Mouse (Mus musculus): ENCODE results near the gene Rreb1.

The Rreb1 gene

DNA sequence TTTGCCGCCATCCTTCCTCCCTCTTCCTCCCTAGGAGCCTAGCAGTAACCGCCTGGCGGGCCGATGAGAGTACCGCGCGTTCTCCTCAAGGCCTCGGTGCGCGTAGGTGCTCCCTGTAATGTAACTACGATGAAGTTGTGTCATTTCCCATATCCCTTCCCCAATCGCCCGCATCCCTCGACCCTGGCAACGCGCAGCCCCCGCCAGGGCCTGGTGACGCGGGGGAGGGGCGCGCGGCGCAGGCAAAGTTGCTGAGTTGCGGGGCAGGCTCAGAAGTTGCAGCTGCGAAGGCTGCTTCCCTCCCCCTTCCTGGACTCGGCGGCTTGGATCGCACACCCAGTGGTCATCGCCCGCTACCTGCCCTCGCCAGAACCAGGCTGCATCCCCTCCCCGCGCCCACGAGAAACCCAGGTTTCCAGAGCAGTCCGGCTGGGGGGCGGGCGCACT is at the start of gene Rreb1:
Gene Rreb1 (plus strand): TSS at position 254 of the 447 bp plus-strand sequence.
- DNase-seq: no peak

DNA sequence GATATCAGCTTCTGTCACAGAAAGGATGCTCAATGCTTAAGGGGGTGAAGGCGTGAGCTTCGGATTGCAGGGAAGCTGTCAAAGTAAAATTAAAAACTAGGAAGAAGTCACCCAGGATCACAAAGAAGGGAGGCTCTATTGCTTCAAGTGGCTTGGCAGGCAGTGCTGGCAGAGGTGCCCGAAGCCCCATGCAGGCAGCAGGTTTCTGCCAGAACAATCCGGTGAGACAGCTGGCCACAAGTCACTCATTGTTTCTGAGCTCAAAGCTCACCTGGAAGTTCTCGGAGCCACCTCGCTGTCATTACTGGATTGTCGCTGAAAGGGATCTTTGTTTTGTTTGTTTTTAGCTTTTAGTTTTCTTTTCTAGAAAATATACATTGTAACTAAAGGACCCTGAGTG is 49.6 kb upstream of the Rreb1 start:
- DNase-seq: peak; percentile 10

DNA sequence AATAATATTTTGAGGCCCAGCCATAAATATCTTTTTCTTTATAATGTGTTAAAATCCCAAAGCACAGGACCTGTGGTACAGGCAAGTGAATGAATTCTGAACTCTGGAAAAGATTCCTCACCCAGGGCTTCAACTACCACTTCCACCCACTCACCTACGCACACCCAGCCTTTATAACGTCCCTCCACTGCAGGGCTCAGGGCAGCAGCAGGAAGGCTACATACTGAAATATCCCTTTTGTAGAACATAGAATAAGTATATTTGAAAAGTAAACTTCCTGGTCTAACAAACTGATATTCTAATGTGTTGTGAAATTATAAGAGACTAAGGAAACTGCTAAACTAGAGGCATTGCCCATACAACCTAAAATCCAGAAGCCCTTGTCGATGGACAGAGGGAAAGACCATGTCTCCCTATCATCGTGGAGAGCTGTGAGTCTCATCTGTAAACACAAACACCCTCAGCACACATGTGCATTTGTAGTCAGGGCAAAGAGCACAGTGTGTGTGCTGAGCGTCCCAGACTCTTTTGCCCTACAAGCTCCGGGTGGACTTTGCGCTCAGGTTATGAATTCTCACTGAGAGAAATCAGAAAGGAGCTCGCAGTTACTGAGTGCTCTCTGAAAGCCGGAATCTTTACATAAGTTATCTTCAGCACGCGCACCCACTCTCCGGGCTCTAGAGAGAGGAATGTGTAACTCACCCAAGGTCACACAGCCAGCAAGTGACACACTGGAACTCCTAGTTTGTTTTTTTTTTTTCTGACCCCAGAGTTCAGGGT is 46.1 kb upstream of the Rreb1 start:
- no peak for DNase-seq

DNA sequence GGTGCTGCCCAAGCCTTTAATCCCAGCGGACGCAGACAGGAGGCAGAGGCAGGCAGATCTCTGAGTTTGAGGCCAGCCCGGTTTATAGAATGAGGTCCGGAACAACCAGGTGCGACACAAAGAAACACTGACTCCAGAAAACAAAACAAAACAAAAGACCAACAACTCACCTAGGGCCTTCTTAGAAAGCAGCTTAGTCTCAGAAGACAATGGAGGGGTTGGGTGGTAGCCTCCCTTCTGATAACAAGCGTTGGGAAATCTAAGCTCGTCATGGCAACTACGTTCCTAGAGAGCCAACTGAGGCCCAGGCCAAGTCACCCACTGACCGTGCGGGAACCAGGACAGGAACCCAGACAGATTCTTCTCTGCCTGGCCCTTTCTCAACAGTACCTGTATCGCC is 43.7 kb upstream of the Rreb1 start:
- DNase-seq: no peak

DNA sequence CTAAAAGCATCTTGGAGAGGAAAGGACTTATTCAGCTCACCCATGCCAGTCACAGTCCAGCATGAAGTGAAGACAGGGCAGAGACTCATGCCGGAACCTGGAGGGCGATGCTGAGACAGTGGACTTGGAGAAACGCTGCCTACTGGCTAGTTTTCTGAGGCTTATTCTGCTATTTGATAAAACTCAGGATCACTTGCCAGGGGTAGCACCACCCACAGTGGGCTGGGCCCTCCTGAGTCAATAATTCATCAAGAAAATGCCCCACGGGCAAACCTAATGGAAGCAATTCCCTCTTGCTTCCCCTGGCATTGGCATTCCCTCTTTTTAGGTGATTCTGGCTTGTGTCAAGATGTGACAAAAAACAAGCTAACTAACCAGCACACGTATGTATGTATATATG is 38.1 kb upstream of the Rreb1 start:
- no peak for DNase-seq

DNA sequence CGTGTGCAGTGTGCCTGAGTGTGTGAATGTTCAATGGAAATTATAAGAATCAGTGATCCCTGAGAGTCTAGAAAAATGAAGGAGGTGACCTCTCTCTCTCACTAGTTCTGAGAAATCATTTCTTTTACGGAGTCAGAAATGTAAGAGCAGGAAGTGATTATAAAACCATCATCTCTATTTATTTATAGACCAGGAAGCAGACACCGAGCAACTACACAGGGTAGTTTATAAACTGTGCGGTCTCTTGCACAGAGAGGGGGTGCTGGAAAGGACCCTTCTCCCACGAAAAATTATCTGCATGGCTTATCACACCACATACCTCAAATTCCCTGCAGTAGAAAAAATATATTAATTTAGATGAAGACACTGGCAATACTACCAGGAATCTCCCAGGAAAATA is 37.4 kb upstream of the Rreb1 start:
- DNase-seq: no peak

DNA sequence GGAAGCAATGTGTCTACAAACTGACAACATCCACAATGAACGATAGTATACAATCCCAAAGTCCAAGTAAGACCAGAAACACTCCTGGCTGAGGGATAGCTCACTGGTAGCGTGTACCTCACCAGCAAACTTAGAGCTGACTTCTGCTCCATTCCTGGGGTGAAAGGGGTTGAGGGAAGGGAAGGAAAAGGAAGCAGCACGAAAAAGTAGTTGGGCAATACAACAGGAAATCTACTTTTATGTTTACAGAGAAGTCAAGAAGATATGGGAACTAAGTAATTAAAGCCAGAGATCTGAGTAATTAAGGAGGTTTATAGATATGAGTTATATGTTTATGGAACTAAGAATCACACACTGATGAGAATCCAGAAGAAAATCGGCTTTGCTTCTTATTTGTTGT is 36.0 kb upstream of the Rreb1 start:
- DNase-seq: no peak

DNA sequence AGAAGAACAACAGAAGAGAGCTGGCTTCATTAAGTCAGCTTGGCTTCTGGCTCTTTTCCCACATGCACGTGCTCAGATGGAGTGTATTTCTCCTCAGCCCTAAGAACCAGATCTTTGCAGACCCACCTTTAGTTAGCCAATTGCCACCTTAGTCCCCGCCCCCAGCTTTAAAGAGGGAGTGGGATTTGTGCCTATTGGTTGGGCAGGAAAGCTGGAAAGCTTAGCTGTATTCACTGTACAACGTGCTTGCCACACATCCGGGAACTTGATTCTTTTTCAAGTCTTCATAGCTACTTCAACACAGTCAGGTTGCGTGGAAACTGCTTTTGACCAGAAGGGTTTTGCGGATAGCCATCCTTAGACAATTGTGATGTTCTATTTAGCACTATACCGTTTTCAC is 30.7 kb upstream of the Rreb1 start:
- DNase-seq: no peak

DNA sequence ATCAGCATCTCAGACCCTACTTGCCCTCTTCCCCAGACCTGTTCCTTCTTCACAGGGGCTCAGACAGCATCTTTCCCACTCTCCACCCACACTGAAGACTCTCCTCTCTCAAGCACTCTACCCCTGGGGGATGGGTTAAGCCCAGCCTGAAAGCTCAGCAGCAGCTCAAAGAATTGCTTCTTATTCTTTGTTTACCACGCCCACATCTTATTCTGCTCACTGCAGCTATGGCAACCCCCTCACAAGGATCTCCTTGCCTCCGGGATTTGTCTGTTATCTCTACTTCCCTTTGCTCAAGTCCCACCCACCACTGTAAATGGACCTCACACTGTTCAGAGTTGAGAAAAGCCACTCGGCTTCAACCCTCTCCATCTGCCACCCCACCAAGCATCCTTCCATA is 28.7 kb upstream of the Rreb1 start:
- DNase-seq: no peak

DNA sequence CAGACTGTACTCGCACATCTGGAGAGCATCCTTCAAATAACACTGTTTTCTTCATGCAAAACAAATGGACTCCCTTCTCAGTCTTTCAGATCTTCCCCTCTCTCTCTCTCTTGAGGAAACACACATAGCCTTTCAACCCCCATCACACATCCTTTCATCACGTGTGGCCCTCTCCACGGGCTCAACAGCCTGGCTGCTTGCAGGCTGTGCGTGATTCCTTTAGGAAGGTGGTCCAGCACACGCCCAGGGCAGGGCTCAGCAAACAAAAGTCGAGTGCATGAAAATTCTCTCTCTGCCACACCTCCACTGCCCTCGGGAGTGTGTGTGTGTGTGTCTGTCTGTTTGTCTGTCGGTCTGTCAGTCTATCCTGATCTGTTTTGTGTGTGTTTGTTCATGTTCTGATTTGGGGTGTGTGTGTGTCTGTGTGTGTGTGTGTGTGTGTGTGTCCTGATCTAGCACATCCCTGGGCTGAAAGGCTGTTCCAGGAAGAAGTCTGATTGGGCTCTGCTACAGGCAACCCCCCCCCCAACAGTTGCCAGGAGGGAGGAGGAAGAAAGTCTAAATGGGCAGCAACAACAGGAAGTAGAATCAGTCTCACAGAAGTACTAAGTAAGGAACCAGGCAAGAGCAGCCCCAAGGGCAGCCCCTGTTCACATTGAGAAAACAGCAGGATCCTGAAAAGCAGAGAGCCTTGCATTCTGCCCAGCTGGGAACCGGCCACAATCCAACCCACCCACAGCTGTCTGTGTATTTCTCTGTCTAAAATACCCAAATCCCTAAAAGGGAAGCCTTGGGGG is 26.8 kb upstream of the Rreb1 start:
- DNase-seq: no peak

DNA sequence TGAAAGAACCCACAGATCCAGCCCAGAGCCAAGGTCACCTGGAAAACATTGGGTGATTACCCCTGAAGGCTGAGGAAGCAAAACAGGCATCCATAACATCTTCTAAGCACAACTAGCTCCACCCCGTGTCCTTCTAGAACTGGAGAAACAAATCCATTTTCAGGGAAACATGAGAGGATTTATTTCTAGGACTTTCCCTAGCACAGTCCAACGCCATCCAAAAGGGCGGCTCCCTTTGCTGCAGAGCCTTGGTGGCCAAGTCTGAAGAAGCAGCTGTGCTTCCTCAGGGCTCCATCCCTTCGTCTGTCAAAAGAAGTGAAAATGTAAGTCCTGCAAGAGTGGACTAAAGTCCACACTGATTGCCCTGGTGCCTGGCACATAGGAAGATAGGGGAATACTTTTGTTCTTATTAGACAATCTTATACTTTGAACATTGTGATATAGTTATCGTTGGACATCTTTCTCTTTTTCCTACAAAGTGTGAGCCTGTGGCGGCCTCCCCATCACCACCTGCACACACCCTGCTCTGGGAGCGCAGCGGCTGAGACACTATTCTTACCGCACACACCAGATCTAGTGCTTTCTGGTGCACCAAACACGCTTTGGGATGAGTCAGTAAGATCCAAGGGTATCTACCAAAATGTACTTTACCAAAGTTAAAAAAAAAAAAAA is 18.7 kb upstream of the Rreb1 start:
- no peak for DNase-seq

DNA sequence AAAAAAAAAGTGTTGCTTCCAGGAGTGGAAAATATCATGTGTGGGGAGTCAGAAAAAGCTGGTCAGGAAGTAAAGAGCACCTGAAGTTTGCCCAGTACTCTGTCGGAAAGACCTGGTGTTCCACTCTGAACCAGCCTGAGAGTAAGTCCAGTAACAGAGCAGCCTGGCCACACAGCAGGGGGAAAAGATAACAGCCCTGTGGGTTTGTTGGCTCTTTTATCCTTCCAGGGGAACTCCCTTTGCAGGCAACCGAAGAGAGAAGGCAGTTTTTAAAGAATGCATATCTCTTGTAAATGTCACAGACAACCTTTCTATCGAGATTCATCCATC is 18.2 kb upstream of the Rreb1 start:
- DNase-seq: no peak

DNA sequence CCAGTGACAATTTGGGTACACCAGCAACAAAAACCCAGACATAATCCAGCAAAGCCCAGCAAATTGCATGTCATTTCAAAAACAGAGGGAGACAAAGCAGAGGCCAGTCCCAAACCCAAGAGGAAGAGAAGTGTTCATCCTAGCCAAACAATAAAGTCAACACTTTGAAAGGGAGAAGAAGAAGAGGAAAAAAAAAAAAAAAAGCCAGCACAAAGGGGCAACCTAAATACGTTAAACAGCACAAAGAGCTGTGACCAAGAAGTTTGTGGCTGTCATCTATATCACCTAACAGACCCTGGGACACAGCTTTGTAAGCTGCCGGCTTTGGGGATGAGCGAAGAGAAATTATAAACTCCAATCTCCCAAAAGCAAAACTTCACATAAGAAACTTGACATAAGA is 17.8 kb upstream of the Rreb1 start:
- DNase-seq: no peak

DNA sequence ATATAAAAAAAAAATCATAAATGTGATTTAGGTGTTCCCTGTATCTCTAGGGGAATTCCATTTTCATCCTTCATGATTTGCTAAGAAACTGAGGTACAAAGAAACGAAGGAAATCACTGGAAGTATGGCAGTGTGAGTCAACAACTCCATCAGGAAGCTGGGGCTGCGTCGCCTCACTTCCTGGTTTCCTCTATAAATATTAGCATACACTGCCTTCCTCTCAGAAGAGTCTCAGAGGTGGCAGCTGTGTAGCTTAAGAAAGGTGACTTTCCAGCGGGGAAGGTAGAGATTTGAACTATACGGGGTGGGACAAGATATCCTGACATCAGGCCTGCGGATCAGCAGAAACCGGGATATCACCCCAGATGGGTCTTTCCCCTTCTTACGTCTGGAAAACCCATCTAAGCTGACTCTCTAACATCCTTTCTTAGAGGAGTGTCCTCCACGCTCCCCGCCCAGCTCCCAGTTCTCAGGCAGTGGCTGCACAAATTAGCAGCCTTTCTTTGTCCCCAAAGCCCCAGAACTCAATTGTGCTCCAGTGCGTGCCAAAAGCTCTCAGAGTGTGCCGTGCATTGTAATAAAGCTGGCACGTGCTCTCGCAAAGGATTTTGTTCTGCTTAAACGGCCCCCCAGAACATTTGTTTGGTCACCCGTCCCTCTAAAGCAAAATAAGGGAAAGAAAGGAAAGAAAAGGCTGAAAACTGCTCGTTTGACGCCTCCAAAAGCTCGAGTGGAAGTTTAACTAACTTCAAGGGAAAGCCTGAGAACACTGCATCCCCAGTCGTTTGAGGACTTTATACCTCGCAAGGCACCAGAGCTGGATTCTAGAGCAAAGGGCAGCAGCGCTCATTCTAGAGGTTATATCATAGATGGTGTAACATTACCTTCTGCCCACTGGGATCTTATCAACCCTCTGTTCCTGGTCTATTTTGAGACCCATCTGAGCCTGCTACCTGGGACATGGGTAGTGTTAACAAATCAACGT is 17.0 kb upstream of the Rreb1 start:
- DNase-seq: no peak

DNA sequence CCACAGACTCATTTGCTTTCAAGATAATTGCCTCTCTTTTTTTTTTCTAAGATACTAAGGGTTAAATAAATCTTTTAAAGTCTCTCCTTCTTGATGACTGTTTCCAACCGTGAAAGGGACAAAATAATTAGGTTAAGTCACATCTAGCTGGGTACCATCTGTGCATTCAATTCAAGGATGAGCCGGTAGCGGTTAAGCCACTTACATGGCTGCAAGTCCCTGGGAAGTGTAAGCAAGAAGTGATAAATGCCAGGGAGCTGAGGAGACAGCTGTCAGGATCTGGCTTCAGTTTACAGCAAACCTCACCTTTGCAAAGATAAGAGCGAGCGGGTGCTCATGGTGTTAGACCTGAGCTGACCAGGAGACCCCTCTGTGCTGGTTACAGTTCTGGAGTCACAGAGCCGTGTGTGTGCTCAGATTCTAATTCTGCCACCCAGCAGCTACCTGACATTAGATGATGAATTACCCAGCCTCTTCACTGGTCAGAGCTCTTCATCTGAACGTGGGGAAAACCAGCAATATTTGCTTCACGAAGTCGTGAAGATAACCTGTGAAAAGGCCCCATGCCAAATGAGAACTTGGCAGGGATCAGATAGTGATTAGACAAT is 14.3 kb upstream of the Rreb1 start:
- no peak for DNase-seq

DNA sequence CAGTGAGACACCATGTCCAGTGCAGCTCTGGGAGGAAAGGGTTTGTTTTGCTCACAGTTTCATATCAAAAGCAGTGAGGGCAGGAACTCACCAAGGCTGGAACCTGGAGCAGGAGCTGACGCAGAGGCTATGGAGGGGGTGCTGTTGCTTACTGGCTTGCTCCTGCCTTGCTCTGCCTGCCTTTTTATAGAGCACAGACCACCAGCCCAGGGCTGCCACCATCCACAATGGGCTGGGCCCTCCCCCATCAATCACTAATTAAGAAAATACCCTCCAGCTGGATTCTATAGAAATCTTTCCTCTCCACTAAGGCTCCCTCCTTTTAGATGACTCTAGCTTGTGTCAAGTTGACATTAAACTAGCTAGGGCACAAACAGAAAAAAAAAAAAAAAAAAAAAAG is 8.4 kb upstream of the Rreb1 start:
- no peak for DNase-seq

DNA sequence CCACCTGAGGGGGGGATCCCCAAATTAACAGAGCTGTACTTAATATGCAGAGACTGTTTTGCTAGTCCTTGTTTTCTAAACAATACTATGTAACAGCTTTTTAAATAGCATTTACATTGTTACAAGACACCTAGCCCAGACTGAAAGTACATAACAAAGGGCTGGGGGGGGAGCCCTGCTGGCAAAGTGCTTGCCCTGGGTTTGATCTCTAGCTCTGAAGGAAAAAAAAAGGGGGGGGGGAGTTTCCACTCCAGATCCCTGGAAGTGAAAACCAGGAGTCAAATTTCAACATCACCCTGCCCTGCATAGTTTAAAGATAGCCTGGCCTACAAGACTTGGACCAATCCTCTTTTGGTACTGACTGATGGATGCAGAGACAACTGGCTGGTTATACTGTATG is 4.7 kb upstream of the Rreb1 start:
- DNase-seq: no peak

DNA sequence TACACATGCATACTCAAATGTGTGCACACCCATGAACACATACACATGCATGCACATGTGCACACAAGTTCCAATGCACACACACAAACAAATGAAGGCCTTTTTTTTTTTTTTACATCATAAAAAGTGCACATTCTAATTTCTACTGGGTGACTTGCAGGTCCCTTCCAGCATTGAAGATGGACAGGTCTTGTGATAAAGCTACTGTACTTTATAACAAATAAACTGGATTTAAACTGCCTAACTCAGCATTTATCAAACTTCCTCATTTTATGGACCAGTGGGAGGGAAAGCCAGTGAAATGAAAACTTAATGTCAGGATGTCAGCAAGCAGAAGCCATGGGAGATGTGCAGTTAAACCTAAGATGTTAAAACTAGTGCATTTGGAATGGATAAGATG is 1.5 kb upstream of the Rreb1 start:
- no peak for DNase-seq

DNA sequence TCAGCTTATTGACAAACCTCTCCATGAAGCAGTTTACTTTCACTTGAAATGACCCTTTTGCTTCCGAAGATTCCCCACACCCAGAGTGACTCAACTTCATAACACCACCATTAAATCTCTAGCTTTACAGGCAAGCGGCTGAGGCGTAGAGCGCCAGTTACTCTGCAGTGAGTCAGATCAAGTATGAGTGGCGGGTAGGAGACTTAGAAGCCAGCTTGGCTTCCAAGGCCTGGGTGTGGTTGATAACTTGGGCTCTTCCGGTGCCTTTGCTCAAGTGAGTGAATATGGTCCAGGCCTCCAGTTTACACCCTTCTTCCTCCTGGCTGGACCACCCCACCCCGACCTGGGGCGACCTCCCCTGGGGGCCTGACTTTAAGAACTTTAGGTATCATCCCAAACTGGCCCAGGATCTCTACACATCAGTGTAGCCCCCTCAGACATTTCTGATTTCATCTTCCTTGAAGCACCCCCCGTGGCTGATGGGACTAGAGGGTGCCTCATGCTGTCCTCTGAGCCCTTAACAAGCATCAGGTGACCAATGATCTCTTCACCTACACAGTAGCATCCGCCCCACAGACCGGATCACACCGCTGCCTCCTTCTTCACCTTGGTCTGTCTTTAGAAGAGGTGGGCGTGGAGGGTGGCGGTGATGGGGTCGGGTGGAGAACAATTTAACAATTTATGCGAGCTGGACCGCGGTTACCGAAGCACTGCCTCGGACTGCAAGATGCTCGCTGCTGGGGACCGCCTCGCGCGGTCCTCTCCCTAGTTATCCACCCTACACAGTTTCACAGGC is 651 bp upstream of the Rreb1 start:
- no peak for DNase-seq

DNA sequence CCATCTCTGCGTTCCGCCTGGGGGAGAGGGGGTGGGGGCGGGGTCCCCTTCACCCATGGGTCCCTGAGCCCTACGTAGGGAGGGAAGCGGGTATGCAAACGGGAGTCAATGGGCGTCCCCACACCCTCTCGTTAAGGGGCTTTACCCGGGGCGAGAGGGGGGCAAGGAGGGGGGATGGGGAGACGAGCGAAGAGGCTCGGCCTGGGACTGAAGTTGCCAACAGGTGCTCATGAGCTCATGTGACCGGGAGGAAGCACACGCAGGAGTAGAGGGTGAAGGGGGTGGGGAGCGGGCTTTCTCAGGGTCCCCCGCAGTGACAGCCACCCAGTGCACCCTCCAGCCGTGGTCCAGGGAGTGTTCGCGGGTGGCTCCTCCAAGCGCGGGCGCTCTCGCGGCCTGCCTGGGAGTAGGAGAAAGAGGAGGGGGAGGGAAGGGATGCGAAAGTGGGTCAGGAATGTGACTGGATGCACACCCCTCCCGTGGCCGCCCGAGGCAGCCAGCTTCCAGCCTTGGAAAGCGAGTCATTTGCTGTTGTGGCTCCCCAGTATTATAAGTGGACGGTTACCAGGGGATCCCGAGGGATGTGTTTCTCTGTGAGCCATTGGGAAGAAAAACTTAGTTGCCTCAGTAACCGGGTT is 513 bp downstream of the Rreb1 start:
- DNase-seq: peak; percentile 10

DNA sequence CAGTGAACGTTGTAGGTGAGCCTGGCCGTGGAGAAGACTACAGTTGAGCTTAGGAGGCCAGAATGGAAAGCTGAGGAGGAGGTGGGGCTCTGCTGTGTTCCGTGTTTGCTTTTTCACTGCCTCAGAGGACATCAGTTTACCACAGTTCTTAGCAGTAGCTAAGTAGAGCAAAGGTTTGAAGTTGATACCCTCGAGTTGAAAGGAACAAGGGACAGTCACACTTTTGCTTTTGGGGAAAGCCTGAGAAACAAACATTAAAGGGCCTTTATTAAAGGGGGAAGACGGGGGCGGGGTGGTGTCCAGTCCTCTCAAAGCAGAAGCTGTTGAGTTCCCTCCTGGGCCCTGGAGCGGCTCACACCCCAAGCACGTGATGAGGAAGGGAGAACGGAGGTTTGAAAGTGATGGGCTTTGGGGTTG is 1.1 kb downstream of the Rreb1 start:
- no peak for DNase-seq
